Mouse (Mus musculus) C2C12 (cell line): ENCODE data around the gene Fto. TPM values are rescaled to one million over a fixed set of nuclear protein-coding genes. Genes with fewer than 3 reads are reported as not detected.

Source experiments
- H3K27me3 ChIP-seq: one replicate; pipeline ENCODE4 v1.6.1; 2011; ENCODE audit not compliant: control insufficient read depth, insufficient read depth, insufficient read length
- H3K36me3 ChIP-seq: one replicate; pipeline ENCODE4 v1.6.1; 2011; ENCODE audit not compliant: control insufficient read depth, insufficient read depth
- H3K4me3 ChIP-seq: one replicate; pipeline ENCODE4 v1.5.1; 2011; ENCODE audit warnings: mild to moderate bottlenecking, control low read depth; ENCODE audit not compliant: poor library complexity, insufficient read depth, severe bottlenecking
- H3K79me2 ChIP-seq: one replicate; pipeline ENCODE4 v1.6.1; 2011; ENCODE audit not compliant: control insufficient read depth, insufficient read depth
- H3K79me3 ChIP-seq: one replicate; pipeline ENCODE4 v1.6.1; 2011; ENCODE audit warnings: low read depth, control low read depth
- H3ac ChIP-seq: one replicate; pipeline ENCODE3; 2011; ENCODE audit warnings: low read depth; ENCODE audit not compliant: control insufficient read depth, insufficient read length
- CEBPB ChIP-seq: IDR thresholded peaks from one replicate; pipeline ENCODE4 v1.6.1; 2011; ENCODE audit warnings: low read depth, mild to moderate bottlenecking, control low read depth, moderate library complexity
- CTCF ChIP-seq: IDR thresholded peaks from one replicate; pipeline ENCODE4 v1.5.1; 2011; ENCODE audit not compliant: control insufficient read depth, insufficient read depth, insufficient read length
- FOSL1 ChIP-seq: IDR thresholded peaks from one replicate; pipeline ENCODE4 v1.8.0; 2011; ENCODE audit warnings: mild to moderate bottlenecking, low read length; ENCODE audit not compliant: poor library complexity, insufficient read depth, severe bottlenecking
- MAX ChIP-seq: IDR thresholded peaks from one replicate; pipeline ENCODE4 v1.6.1; 2011; ENCODE audit warnings: mild to moderate bottlenecking, control low read depth
- MYOD1 ChIP-seq: IDR thresholded peaks from one replicate; pipeline ENCODE4 v1.6.1; 2011; ENCODE audit warnings: low read depth; ENCODE audit not compliant: control insufficient read depth, insufficient read length
- MYOG ChIP-seq: IDR thresholded peaks from one replicate; pipeline ENCODE4 v1.6.1; 2011; ENCODE audit not compliant: control insufficient read depth, insufficient read length; ENCODE audit errors: extremely low read depth
- USF1 ChIP-seq: IDR thresholded peaks from one replicate; pipeline ENCODE4 v1.6.1; 2011; ENCODE audit warnings: low read depth, mild to moderate bottlenecking, control low read depth, moderate library complexity
- polyA plus RNA-seq: library from polyadenylated mRNA; unstranded; fragments of >200 nt; fragmentation: generic; extraction: Trizol; gene quantifications from one replicate; pipeline ENCODE4 v1.2.1, GENCODE M21; 2012; ENCODE audit warnings: missing spikeins

Gene Fto
- polyA plus RNA-seq, 1 experiment = 39.1 TPM

GRCm38 (mm10) chr8:91647959-91648358 is 334.6 kb downstream of the Fto start:
- no peaks in the 10 kb centered on the region for H3K79me3 ChIP-seq
- H3ac ChIP-seq = no peak overlapping the region
- no peak overlapping the region for H3K4me3 ChIP-seq
- no peak for TF ChIP-seq FOSL1
- no peak for TF ChIP-seq MYOD1
- no peak for TF ChIP-seq CTCF
- H3K36me3 ChIP-seq = no peaks in the 10 kb centered on the region
- no peaks in the 10 kb centered on the region for H3K79me2 ChIP-seq
- no peaks in the 10 kb centered on the region for H3K27me3 ChIP-seq

DNA sequence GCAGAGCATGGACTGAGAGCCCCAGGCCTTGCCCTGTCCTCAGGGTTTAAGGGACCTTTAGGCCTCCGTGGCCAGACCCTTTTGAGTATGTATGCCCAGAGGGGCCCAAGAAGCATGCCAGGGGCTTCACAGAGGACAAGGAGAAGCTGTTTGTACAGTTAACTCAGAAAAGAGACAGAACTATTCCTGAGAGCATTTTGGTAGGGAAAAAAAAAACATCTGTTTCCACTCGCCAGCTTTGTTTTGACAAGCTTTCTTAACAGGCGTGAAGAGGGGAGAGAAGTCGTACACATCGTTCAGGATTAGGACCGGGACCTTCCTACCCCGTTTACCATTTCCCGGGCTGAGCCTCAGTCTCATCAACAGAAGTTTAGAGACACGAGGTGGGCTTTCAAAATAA is 335.5 kb downstream of the Fto start:
- no peaks in the 10 kb centered on the region for H3K79me2 ChIP-seq
- no peak overlapping the region for H3ac ChIP-seq
- H3K79me3 ChIP-seq = no peaks in the 10 kb centered on the region
- no peaks in the 10 kb centered on the region for H3K36me3 ChIP-seq
- TF ChIP-seq MYOG (no peak), CEBPB (no peak), FOSL1 (no peak), USF1 (no peak), MYOD1 (no peak)
- H3K27me3 ChIP-seq = no peaks in the 10 kb centered on the region
- no peak overlapping the region for H3K4me3 ChIP-seq

- Histone ChIP-seq H3K27me3 (no peaks in the 10 kb centered on the region), H3K36me3 (no peaks in the 10 kb centered on the region), H3K79me3 (no peaks in the 10 kb centered on the region), H3K79me2 (no peaks in the 10 kb centered on the region), H3K4me3 (no peak overlapping the region), H3ac (no peak overlapping the region)
- TF ChIP-seq CEBPB (no peak), MYOG (no peak), CTCF (no peak)
Observed at GRCm38 (mm10) chr8:91653561-91653960, 340.2 kb downstream of the Fto start.

DNA sequence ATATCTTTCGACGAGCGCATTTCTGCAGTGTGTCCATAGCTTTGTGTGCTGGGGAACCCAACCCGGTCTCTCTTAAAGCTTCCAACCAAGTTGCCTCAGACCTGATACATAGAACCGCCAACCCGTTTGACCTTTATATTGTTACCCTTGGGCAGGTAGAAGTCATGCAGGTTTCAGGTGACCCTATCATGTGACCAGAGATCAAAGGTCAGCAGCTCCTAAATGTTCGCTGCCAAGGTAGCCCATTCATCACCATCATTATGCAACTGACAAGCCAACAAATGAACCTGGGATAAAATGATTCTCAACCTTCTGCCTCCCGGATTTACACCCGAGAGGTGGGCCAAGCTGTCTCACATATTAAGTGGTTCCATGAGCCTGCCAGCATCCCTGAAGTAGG is 344.1 kb downstream of the Fto start:
- no peak for TF ChIP-seq CEBPB
- TF ChIP-seq CTCF = no peak
- no peak for TF ChIP-seq FOSL1
- no peak for TF ChIP-seq MYOD1
- Histone ChIP-seq H3K36me3 (no peaks in the 10 kb centered on the region), H3ac (no peak overlapping the region), H3K79me3 (no peaks in the 10 kb centered on the region), H3K27me3 (no peaks in the 10 kb centered on the region), H3K4me3 (no peak overlapping the region), H3K79me2 (no peaks in the 10 kb centered on the region)

- H3K36me3 ChIP-seq = no peaks in the 10 kb centered on the region
- no peaks in the 10 kb centered on the region for H3K79me3 ChIP-seq
- H3K4me3 ChIP-seq = no peak overlapping the region
- H3ac ChIP-seq = no peak overlapping the region
- no peaks in the 10 kb centered on the region for H3K27me3 ChIP-seq
- H3K79me2 ChIP-seq = no peaks in the 10 kb centered on the region
- TF ChIP-seq CTCF = no peak
Observed at GRCm38 (mm10) chr8:91660879-91661278, 347.6 kb downstream of the Fto start.

GRCm38 (mm10) chr8:91669461-91670071 is 356.2 kb downstream of the Fto start:
- Histone ChIP-seq H3K36me3 (no peaks in the 10 kb centered on the region), H3K79me3 (no peaks in the 10 kb centered on the region), H3ac (no peak overlapping the region), H3K79me2 (no peaks in the 10 kb centered on the region), H3K4me3 (no peak overlapping the region), H3K27me3 (no peaks in the 10 kb centered on the region)
- TF ChIP-seq MYOG = no peak

DNA sequence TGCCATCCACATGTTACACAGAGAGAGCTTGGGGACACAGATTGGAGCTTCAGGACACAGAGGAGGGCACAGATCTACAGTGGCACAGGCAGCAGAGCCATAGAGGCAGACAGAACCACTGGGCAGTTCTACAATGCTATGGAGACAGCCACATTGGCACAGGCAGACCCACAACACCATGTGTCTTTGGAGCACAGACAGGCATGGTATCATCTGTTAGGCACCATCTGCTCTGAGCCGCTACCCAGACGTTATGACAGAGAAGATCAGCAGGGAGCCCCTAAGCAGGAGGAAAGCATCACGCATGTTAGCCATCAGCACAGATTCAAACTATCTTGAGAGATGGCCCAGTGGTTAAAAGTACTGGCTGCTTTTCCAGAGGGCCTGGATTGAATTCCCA is 363.6 kb downstream of the Fto start:
- Histone ChIP-seq H3K27me3 (no peaks in the 10 kb centered on the region), H3K79me2 (no peaks in the 10 kb centered on the region)

More for the DNA sequence above, 363.6 kb downstream of the Fto start:
- Histone ChIP-seq H3K79me3 (no peaks in the 10 kb centered on the region), H3K4me3 (no peak overlapping the region), H3K36me3 (no peaks in the 10 kb centered on the region), H3ac (no peak overlapping the region)
- TF ChIP-seq FOSL1 (no peak), MAX (no peak), USF1 (no peak)
